8 mouse cellular contexts compared by ENCODE assay signal in genomic region chr10:67805131-67805530, GRCm38 (mm10).
A peak's percentile ranks its signal among the peaks of the same experiment; 100 is the strongest.
DNase-seq lines count a peak whose midpoint lies in the region; ATAC-seq and TF ChIP-seq lines count a peak whose summit lies in the region.

No protein-coding gene starts in this region.

- no peak for ATAC-seq in forebrain, postnatal 0 days
- ATAC-seq in forebrain, embryonic 12.5 days (ENCODE audit: low FRiP score): no peak

- no peak for TF ChIP-seq POLR2A in liver, adult 2 months (IDR thresholded peaks at IDR 0.05; ENCODE audit: extremely low read depth, insufficient read depth, low read length)

- H3K4me1 ChIP-seq in forebrain, postnatal 0 days (ENCODE audit: insufficient read depth): no peaks in the 10 kb centered on the region
- no peaks in the 10 kb centered on the region for H3K4me1 ChIP-seq in forebrain, embryonic 12.5 days
- no peaks in the 10 kb centered on the region for H3K4me1 ChIP-seq in liver, adult 2 months (ENCODE audit: control insufficient read depth, insufficient read depth, low read length)

- H3K9ac ChIP-seq in forebrain, postnatal 0 days: no peak overlapping the region
- H3K9ac ChIP-seq in forebrain, embryonic 12.5 days: no peak overlapping the region
- H3K9ac ChIP-seq in liver, adult 2 months (ENCODE audit: low read depth, low read length): no peak overlapping the region

- H3K9me3 ChIP-seq in forebrain, postnatal 0 days (ENCODE audit: low read length): no peaks in the 10 kb centered on the region
- no peaks in the 10 kb centered on the region for H3K9me3 ChIP-seq in forebrain, embryonic 12.5 days

- H3K27me3 ChIP-seq in forebrain, postnatal 0 days (ENCODE audit: insufficient read depth, low read length): no peaks in the 10 kb centered on the region
- 0 out of 2 replicates have a peak, but pooled peaks cover 2% of the 10 kb centered on the region for H3K27me3 ChIP-seq in forebrain, embryonic 12.5 days
- H3K27me3 ChIP-seq in liver, adult 2 months (ENCODE audit: control insufficient read depth, insufficient read depth, low read length): no peaks in the 10 kb centered on the region

- no peaks in the 10 kb centered on the region for H3K36me3 ChIP-seq in forebrain, postnatal 0 days (ENCODE audit: insufficient read depth)
- no peaks in the 10 kb centered on the region for H3K36me3 ChIP-seq in forebrain, embryonic 12.5 days (replicated peaks)
- no peaks in the 10 kb centered on the region for H3K36me3 ChIP-seq in liver, adult 2 months (ENCODE audit: control insufficient read depth, insufficient read depth, low read length)

- H3K27ac ChIP-seq in forebrain, postnatal 0 days (ENCODE audit: low read depth, low read length): no peak overlapping the region
- H3K27ac ChIP-seq in forebrain, embryonic 12.5 days: no peak overlapping the region
- no peak overlapping the region for H3K27ac ChIP-seq in liver, adult 2 months (replicated peaks; ENCODE audit: insufficient read depth, low read depth, low read length)

- no peak overlapping the region for H3K4me2 ChIP-seq in forebrain, postnatal 0 days (ENCODE audit: low read depth)
- no peak overlapping the region for H3K4me2 ChIP-seq in forebrain, embryonic 12.5 days

- TF ChIP-seq CTCF in forebrain, postnatal 0 days (IDR thresholded peaks at IDR 0.05; ENCODE audit: low read depth): peak; percentile 66
- peak; percentile 38; the same call in 1 of the 2 replicates for TF ChIP-seq CTCF in liver, adult 2 months (IDR thresholded peaks at IDR 0.05; ENCODE audit: low read depth, low read length)

- peak; percentile 69 for DNase-seq in forebrain, postnatal 0 days
- DNase-seq in liver, adult 2 months (ENCODE audit: extremely low read depth, low read depth, low spot score): peak; percentile 30
- DNase-seq in liver: no peak
- DNase-seq in cerebellum, postnatal 14 days: peak; percentile 55 to 58
- peak; percentile 34 for DNase-seq in mesoderm, embryonic 11.5 days (ENCODE audit: low read depth, low spot score)
- no peak for DNase-seq in yolk sac, embryonic 10.5 days (ENCODE audit: low spot score)
- DNase-seq in thymus, postnatal 0 days (ENCODE audit: low spot score): no peak

- 26% methylated on average over 4 of the region's 4 CpGs for WGBS in forebrain, postnatal 0 days
- 42% methylated on average over 4 of the region's 4 CpGs for WGBS in forebrain, embryonic 12.5 days
- WGBS in liver, adult 2 months: 31% methylated on average over 4 of the region's 4 CpGs

- no peak overlapping the region for H3K4me3 ChIP-seq in forebrain, postnatal 0 days (ENCODE audit: low read depth, low read length)
- H3K4me3 ChIP-seq in forebrain, embryonic 12.5 days (replicated peaks): no peak overlapping the region
- H3K4me3 ChIP-seq in liver, adult 2 months (ENCODE audit: insufficient read depth, low read depth, low read length): no peak overlapping the region

- no peaks in the 10 kb centered on the region for H3K79me2 ChIP-seq in liver, adult 2 months (ENCODE audit: control insufficient read depth, insufficient read depth, low read length)

Comparison
In these comparisons a context has a peak if more than half of its experiments do, and no peak if none do; other contexts are left out.
1. DNase-seq: peak in forebrain, postnatal 0 days (single experiment), liver, adult 2 months (single experiment), cerebellum, postnatal 14 days (2 of 2) and mesoderm, embryonic 11.5 days (single experiment); none in liver (single experiment), yolk sac, embryonic 10.5 days (single experiment) and thymus, postnatal 0 days (single experiment).